Mouse (Mus musculus) ovary, adult 18-20 months (tissue): ENCODE data around the gene Ptgir.

Experiments
- DNase-seq: peaks from one replicate; pipeline ENCODE4 v3.0.0; 2022; ENCODE audit warnings: low spot score, mixed read lengths

The Ptgir gene

GRCm38 (mm10) chr7:16916342-16917265, 10.3 kb downstream of the Ptgir start:
- DNase-seq: no peak

GRCm38 (mm10) chr7:16917447-16917846, 11.2 kb downstream of the Ptgir start:
- DNase-seq: no peak

GRCm38 (mm10) chr7:16918014-16918413, 11.7 kb downstream of the Ptgir start:
- no peak for DNase-seq

- DNase-seq: no peak
Measured at GRCm38 (mm10) chr7:16918670-16919069, 12.4 kb downstream of the Ptgir start.

- no peak for DNase-seq
Measured at GRCm38 (mm10) chr7:16919395-16920149, 13.3 kb downstream of the Ptgir start.

GRCm38 (mm10) chr7:16920150-16920579, 13.9 kb downstream of the Ptgir start:
- DNase-seq: no peak

- DNase-seq: no peak
Measured at GRCm38 (mm10) chr7:16920818-16921791, 14.8 kb downstream of the Ptgir start.

GRCm38 (mm10) chr7:16921881-16922335, 15.6 kb downstream of the Ptgir start:
- DNase-seq: no peak

GRCm38 (mm10) chr7:16922360-16922973, 16.2 kb downstream of the Ptgir start:
- DNase-seq: no peak

GRCm38 (mm10) chr7:16923283-16924036, 17.2 kb downstream of the Ptgir start:
- no peak for DNase-seq

- peak; percentile 98 for DNase-seq
Measured at GRCm38 (mm10) chr7:16924037-16924834, 17.9 kb downstream of the Ptgir start, which contains the start of gene Calm3. Calm3 (minus strand) TSS chr7:16924114.

GRCm38 (mm10) chr7:16928341-16928740, 22.1 kb downstream of the Ptgir start:
- DNase-seq: no peak

GRCm38 (mm10) chr7:16930850-16931249, 24.6 kb downstream of the Ptgir start:
- no peak for DNase-seq

- DNase-seq: no peak
Measured at GRCm38 (mm10) chr7:16931968-16932627, 25.8 kb downstream of the Ptgir start.

- DNase-seq: no peak
Measured at GRCm38 (mm10) chr7:16932704-16933577, 26.7 kb downstream of the Ptgir start.

GRCm38 (mm10) chr7:16937312-16937711, 31.0 kb downstream of the Ptgir start:
- DNase-seq: no peak

- no peak for DNase-seq
Measured at GRCm38 (mm10) chr7:16938117-16938791, 32.0 kb downstream of the Ptgir start.
